Mouse (Mus musculus): ENCODE measurements at regions not wholly inside any gene's neighbourhood (a gene's known extent, or its start where the extent isn't known, plus 50 kb on each side); places are given as distances from the start of the nearest gene placed in this dataset.
A peak's percentile ranks its signal among the peaks of the same experiment; 100 is the strongest.

DNA sequence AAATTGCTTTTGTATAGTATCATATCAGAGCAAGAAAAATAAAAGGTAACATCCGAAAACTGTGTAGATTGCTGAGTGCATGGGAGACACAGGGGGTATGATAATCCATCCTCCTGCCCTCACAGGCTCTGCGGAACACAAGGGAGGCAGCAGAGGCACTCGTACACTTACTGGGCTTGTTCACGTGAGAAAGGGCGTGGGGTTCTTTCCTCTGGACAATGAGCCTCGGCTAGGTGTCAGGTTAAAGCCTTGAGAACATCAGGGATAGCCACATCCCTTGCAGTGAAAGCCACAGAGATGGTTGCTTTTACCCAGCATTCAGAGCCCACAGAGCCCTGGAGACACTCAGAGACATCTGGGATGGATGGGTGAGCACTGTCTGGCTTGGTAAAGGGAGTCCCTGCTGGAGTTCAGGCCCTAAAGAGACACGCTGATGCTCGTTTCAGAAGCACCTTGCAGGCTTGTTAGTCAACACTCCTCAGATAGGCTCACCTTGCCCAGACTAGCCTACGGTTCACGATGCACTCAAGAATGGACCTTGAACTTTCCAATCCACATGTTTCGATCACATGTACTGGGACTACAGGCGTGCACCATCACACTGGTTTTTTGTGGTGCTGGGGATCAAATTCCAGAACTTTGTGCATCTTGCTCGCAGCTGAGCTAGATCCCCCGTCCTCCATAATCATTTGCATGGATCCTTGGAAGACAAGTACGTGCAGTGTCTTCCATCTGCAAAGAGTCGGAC is 83.5 kb upstream of the Spin1 start:
- DNase-seq = no peak

DNA sequence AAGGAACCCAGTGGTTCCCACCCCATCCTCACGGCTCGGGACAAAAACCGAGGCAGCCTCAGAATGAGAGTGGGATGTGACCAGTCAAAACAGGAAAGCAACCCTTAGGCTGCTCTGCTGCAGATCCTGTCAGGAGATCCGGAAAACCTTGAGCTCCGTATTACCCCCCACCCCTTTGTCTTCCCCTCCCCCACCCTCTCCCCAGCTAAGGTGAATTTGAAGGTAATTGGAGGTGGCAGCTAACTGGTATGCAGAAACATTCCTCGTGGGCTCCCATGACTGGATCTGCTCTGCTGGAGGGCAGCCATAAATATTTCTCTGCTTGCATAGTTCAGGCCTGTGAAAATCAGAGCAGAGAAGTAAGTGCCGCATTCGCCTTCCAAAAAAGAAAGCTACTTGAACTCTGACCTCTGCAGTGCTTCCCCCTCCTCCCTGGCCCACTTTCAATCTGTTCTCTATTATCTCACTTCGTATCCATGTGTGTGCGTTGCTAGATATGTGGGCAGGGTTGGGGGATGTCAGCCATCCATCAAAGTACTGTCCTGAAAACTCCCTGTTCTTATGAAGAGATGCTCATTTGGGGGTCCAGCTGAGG is 82.9 kb upstream of the Spin1 start:
- DNase-seq = peak in 1 of 2 experiments; percentile 8

DNA sequence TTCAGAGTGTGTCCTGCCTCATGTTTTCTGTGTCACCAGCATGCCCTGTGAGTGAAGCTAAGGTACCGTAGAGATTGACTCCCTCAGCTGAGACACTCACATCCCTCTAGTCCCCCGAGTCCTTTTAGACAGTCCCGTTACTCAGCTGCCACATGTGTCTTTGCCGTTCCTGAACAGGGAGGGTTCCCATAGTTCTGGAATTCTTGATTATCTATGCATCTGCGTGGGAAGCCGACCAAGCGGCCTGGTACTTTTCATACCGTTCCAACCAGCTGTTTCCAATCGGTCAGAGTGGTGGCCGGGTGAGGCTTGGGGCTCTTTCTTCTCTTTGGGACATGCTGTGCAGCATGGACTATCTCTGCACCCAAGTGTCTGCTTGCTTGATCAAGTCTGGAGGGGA is 82.3 kb upstream of the Spin1 start:
- DNase-seq = no peak

DNA sequence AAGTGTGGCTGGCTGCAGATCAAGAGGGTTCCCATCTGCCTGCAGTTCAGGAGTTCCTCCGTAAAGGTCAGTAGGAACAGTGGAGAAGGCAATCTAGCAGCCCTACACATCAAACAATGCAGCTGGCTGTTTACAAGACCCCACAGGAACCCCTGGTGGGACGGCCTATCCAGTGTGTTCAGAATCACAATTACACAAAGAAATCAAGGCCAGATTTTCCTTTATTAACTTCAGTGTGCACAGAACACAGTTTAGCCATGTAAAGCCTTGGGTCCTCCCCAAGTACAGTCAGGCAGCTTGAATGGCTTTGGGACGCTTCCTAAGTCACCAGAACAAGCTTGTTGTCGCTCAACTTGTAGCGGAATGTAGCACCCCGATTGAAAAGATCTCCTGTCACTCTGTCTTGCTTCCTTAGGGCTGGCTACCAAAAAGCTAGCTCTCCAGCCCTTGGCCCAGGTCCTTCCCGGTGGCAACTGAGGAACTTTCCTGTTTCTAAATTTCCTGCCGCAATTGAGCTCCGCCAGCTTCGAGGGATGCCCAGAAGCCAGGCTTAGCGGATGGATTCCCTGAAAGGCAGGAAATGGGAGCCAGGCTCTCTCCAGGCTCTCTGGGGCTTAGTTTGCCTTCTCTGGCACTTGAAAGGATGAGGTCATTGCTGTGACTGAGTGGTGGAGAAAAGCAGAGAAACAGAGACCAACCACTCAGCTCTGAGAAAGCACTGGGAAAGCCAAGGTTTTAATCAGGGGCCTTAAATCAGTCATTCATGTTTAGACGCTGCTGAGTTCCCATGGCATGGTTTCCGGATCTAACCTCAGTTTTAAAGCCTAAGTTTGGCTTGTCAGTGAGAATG is 78.1 kb upstream of the Spin1 start:
- DNase-seq = peak; percentile 5 to 41

DNA sequence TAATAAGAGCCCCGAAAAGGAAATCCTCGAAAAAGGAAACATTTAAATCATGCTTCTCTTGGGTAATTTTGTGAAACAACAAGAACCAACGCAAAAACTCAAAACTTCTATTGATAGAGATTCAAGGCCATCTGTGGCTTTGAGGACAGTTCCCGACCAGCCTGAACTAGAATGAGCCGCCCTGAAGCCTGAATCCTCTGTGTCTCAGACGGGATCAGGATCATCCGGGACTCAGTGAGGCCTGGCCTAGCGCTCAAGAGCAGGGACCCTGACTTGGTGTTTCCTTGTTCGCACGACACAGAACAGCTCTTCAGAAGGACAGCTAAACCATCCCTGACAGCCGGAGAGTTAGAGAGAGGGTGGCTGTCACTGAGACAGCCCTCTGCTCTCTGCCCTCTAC is 77.4 kb upstream of the Spin1 start:
- no peak for DNase-seq

DNA sequence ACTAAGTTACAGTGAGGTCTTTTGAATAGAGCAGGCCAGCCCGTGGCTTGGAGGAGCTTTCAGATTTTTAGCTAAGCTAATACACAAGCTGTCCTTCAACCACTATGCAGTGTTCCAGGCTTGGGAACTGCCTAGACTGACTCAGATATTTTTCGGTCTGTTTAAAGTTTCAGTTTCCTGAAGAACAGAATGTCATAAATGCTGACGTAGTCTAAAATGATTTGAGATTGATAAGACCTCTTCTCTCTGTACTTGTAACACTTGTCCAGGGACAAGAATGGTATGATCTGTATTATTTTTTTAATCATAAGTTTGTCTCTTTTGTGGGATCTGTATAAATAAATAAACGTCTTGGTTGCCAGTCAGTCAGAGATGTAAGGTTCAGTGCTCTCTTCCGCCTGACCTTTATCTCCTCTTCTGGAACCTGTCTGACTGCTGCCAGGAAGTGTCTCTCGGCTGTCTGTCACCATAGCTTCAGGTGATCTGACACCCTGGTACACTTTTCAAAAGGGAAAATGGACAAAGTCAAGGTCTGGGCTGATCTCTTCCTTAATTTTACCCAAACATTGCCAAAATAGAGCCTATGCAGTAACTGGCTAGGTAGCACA is 74.3 kb upstream of the Spin1 start:
- DNase-seq = no peak

DNA sequence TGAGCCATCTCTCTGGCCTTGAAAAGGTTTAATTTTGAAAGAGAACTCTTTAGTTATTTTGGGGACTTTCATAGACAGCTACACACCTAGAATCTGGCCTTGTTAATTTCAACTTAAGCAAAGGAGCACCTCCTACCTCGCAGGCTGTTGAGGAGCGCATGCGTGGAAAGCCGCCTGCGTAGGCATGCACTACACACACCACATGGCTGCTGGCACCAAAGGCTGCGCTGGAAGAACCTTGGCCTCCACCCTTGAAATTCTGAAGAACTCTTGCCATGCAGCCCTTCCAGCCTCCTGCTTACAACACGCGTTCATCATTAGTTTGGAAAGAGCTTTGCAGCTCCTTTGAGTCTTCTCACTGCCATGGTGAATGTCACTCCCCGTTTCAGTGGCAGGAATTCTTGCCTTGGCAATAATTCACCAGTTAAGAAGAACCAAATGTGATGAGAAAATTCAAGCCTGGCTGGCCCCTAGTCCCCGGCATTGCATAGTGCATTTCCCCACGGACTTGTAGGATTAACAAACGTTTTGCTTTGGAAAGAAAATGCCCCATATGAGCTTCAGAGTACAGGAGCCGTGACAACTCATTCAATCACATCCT is 62.7 kb upstream of the Spin1 start:
- DNase-seq = peak in 1 of 2 experiments; percentile 4

DNA sequence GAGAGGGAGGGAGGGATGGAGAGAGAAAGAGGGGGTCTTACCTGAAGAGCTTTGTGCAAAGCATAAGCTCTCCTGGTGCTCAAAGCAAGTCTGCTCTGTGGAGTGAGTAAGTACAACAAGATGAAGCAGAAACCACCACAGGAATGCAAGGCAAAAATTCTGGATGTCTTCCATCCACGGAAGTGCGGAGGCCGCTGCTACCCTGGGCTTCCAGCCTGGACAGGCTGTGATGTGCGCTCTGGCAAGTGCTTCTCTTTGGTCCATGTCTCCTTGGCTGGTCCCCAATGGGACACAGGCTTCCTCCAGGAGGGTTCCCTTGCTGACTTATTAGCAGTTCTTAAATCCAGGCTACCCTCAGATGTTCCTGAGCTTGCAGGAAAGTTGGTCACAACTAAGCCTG is 61.7 kb upstream of the Spin1 start:
- no peak for DNase-seq

DNA sequence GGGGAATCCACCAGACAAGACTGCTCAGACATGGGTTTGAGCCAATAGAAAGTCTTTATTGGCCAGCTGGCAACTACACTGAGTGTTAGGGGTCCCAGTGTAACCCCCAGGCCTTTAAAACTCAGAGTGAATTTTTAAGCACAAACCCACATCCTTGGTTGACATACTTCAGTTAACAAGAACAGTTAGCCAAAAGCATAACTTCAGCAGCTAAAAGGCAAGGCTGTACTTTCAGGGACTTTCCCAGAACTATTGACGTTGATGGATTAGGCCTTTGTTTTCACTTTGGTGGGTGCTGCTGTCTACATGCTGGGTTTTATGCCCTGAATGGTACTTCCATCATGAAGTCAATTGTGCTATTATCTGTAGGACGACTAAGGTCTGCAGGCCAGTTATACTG is 59.6 kb upstream of the Spin1 start:
- DNase-seq = no peak

DNA sequence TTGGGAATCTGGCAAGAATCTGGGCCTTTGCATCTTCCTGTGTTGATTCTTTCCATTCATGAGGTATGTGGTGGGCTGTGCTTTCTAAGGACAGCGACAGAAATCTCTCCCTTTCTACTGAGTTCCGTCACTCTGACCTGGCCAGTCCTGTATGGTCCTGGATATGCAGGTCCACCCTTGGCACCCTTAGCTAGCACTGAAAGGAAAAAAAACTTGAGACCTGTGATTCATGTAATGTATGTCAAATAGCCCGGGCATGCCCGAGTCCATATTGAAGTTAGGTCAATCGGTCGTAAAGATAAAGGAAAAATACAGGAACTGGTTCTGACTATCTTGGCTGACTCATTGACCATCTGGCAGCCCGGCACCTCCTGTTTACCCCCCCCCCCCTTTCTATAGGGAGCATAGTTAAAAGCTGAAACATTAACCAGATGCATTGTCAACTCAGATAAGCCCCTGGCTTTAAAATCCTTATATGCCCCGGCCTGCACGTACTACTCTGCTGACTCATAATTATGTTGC is 57.7 kb upstream of the Spin1 start:
- DNase-seq = no peak

Data from lung, adult 18-20 months (tissue).